Mouse (Mus musculus): Measurements from ENCODE around the gene Tmem214. TPM values are rescaled to one million over a fixed set of nuclear protein-coding genes. Genes with fewer than 3 reads are reported as not detected.

Tmem214 gene
- polyA plus RNA-seq, 1 experiment from 2014 or later: 68.0 TPM

DNA sequence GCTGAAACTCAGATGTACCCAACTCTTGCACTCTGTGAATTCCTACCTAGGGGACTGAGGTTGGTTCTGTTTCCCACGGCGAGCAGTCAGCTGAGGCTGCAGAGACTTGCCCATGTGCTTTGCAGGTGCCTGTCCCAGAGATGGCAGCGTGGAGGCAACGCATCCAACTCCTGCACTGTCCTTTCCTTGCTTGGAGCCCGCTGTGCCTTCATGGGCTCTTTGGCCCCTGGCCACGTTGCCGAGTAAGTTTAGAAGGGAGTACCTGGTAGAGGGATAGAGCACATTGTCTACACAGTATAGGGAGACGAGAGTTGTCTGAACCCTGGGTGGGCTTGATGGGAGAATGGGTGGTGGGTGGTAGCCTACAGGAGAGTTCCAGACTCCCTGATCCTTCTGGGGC lies 56.8 kb downstream of the Tmem214 start:
- ATAC-seq (ENCODE audit: extremely low read depth, insufficient number of reproducible peaks, low FRiP score, low TSS enrichment): no peak
- 82% methylated on average over 8 of the region's 8 CpGs for WGBS
- Histone ChIP-seq H3K36me3 (peaks cover 15% of the 10 kb centered on the region), H3K9me3 (no peaks in the 10 kb centered on the region), H3K4me3 (no peak overlapping the region), H3K4me1 (peaks cover 34% of the 10 kb centered on the region), H3K27me3 (replicated peaks) (peaks cover 2% of the 10 kb centered on the region; the same call in 1 of the 2 replicates), H3K27ac (replicated peaks) (no peak overlapping the region), H3K4me2 (no peak overlapping the region), H3K9ac (no peak overlapping the region)

DNA sequence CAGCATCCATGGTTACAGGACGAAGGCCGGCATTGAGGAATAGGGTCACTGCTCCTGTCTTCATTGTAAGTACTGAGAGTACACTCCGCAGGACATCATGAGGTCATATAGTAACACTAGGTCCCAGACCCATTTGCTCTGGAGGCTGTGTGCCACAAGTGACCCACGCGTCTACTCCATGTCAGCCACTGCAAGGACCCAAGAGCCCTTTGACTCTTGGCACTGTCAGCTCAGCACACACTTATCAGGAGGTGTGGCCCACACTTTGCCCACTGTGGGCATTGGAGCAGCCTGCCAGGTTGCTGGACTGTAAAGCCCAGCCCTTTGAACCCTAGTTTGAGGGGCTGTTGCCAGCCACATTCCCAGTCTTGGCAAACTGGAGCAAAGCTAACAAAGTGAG lies 57.4 kb downstream of the Tmem214 start:
- H3K9me3 ChIP-seq: no peaks in the 10 kb centered on the region
- no peak overlapping the region for H3K27ac ChIP-seq (replicated peaks)
- H3K9ac ChIP-seq: no peak overlapping the region
- H3K4me1 ChIP-seq: peaks cover 34% of the 10 kb centered on the region
- H3K4me2 ChIP-seq: no peak overlapping the region
- no peak overlapping the region for H3K4me3 ChIP-seq
- WGBS: 92% methylated on average over 5 of the region's 5 CpGs
- no peak for ATAC-seq (ENCODE audit: extremely low read depth, insufficient number of reproducible peaks, low FRiP score, low TSS enrichment)
- peaks cover 10% of the 10 kb centered on the region; the same call in 1 of the 2 replicates for H3K36me3 ChIP-seq
- H3K27me3 ChIP-seq (replicated peaks): peaks cover 2% of the 10 kb centered on the region; the same call in 1 of the 2 replicates

DNA sequence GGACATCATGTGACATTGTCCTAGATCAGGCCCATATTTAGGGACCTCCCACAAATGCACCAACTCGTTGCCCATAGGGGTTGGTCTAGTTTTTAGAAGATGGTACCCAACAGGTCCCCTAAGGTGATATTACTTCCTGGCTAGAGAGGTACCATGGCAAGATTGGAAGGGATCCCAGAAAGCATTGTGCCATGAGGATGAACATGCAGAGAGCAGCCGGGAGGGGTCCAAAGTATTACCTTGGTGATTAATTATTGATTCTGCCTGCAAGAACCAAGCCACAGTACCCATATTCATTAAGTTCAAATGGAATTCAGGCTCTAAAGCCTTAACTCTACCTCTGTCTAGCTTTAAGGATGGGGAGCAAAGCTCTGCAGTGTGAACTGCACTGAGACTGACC lies 58.3 kb downstream of the Tmem214 start:
- H3K4me2 ChIP-seq: no peak overlapping the region
- no peak overlapping the region for H3K4me3 ChIP-seq
- no peak overlapping the region for H3K27ac ChIP-seq (replicated peaks)
- H3K4me1 ChIP-seq: peaks cover 30% of the 10 kb centered on the region
- H3K27me3 ChIP-seq (replicated peaks): peaks cover 2% of the 10 kb centered on the region; the same call in 1 of the 2 replicates
- 77% methylated on average over 2 of the region's 2 CpGs for WGBS
- H3K36me3 ChIP-seq: 0 out of 2 replicates have a peak, but pooled peaks cover 1% of the 10 kb centered on the region
- H3K9ac ChIP-seq: no peak overlapping the region
- no peak for ATAC-seq (ENCODE audit: extremely low read depth, insufficient number of reproducible peaks, low FRiP score, low TSS enrichment)
- no peaks in the 10 kb centered on the region for H3K9me3 ChIP-seq

GRCm38 (mm10) chr5:30927945-30928529 lies 60.2 kb downstream of the Tmem214 start:
- no peak overlapping the region for H3K27ac ChIP-seq (replicated peaks)
- H3K4me2 ChIP-seq: peak overlapping the region; percentile 58
- ATAC-seq (ENCODE audit: extremely low read depth, insufficient number of reproducible peaks, low FRiP score, low TSS enrichment): no peak
- H3K9me3 ChIP-seq: no peaks in the 10 kb centered on the region
- no peaks in the 10 kb centered on the region for H3K36me3 ChIP-seq
- 35% methylated on average over 7 of the region's 7 CpGs for WGBS
- H3K9ac ChIP-seq: no peak overlapping the region
- H3K27me3 ChIP-seq (replicated peaks): peaks cover 2% of the 10 kb centered on the region; the same call in 1 of the 2 replicates
- peaks cover 18% of the 10 kb centered on the region for H3K4me1 ChIP-seq
- peak overlapping the region; percentile 16; the same call in 1 of the 2 replicates for H3K4me3 ChIP-seq

Other genes with a start within 250 kb of the Tmem214 start
- 21.9 and 22.6 TPM in 2 replicates for gene Slc35f6, start 220.1 kb upstream of the Tmem214 start, polyA plus RNA-seq (2015; fragmentation: Nextera tagmentation; extraction: Ambion mirVana)
- gene Cenpa, start 201.2 kb upstream of the Tmem214 start, polyA plus RNA-seq (2015; fragmentation: Nextera tagmentation; extraction: Ambion mirVana): 259 TPM in 2 replicates
- 2.4 and 3.8 TPM in 2 replicates for gene Dpysl5, start 156.4 kb upstream of the Tmem214 start, polyA plus RNA-seq (2015; fragmentation: Nextera tagmentation; extraction: Ambion mirVana)
- gene Mapre3, start 53.4 kb upstream of the Tmem214 start, polyA plus RNA-seq (2015; fragmentation: Nextera tagmentation; extraction: Ambion mirVana): 16.1 and 16.4 TPM in 2 replicates
- 9.9 and 11.5 TPM in 2 replicates for gene Agbl5, start 20.7 kb downstream of the Tmem214 start, polyA plus RNA-seq (2015; fragmentation: Nextera tagmentation; extraction: Ambion mirVana)
- 421 and 441 TPM in 2 replicates for gene Ost4, start 39.8 kb downstream of the Tmem214 start, polyA plus RNA-seq (2015; fragmentation: Nextera tagmentation; extraction: Ambion mirVana)
- gene Emilin1, start 45.4 kb downstream of the Tmem214 start, polyA plus RNA-seq (2015; fragmentation: Nextera tagmentation; extraction: Ambion mirVana): 166 and 168 TPM in 2 replicates
- gene Khk, start 53.4 kb downstream of the Tmem214 start, polyA plus RNA-seq (2015; fragmentation: Nextera tagmentation; extraction: Ambion mirVana): 10.2 and 11.7 TPM in 2 replicates
- gene Cgref1, start 77.6 kb downstream of the Tmem214 start, polyA plus RNA-seq (2015; fragmentation: Nextera tagmentation; extraction: Ambion mirVana): 3.9 and 4.7 TPM in 2 replicates
- gene Preb, start 92.3 kb downstream of the Tmem214 start, polyA plus RNA-seq (2015; fragmentation: Nextera tagmentation; extraction: Ambion mirVana): 79.6 and 90.0 TPM in 2 replicates
- 0.06 and 0.16 TPM in 2 replicates for gene Tcf23, start 100.7 kb downstream of the Tmem214 start, polyA plus RNA-seq (2015; fragmentation: Nextera tagmentation; extraction: Ambion mirVana)
- gene Atraid, start 180.3 kb downstream of the Tmem214 start, polyA plus RNA-seq (2015; fragmentation: Nextera tagmentation; extraction: Ambion mirVana): 119 and 124 TPM in 2 replicates
- gene Slc5a6, start 180.9 kb downstream of the Tmem214 start, polyA plus RNA-seq (2015; fragmentation: Nextera tagmentation; extraction: Ambion mirVana): 6.9 and 7.2 TPM in 2 replicates
- 17.8 and 20.9 TPM in 2 replicates for gene Cad, start 186.8 kb downstream of the Tmem214 start, polyA plus RNA-seq (2015; fragmentation: Nextera tagmentation; extraction: Ambion mirVana)
- gene Dnajc5g, start 238.3 kb downstream of the Tmem214 start, polyA plus RNA-seq (2015; fragmentation: Nextera tagmentation; extraction: Ambion mirVana): not detected in 2 replicates
- 0.21 and 0.69 TPM in 2 replicates for gene Slc30a3, start 240.2 kb downstream of the Tmem214 start, polyA plus RNA-seq (2015; fragmentation: Nextera tagmentation; extraction: Ambion mirVana)
- 10.7 and 13.9 TPM in 2 replicates for gene Trim54, start 248.7 kb downstream of the Tmem214 start, polyA plus RNA-seq (2015; fragmentation: Nextera tagmentation; extraction: Ambion mirVana)